ENCODE assay signal across 9 mouse cellular contexts in genomic region chr2:102228331-102228730, GRCm38 (mm10).
"Had no signal": no experiment of that assay in that cellular context is flagged by ENCODE, and none has a peak within 500 bp of the region (broad histone marks: within the 10 kb centered on the region; RNA-seq: fewer than 3 reads in every experiment).

No protein-coding gene starts in this region.

- H3K4me3 ChIP-seq: kidney, embryonic 15.5 days; liver, embryonic 13.5 days; midbrain, embryonic 12.5 days; neural tube, embryonic 13.5 days had no signal

- H3K9me3 ChIP-seq: kidney, embryonic 15.5 days; liver, embryonic 13.5 days; midbrain, embryonic 12.5 days; neural tube, embryonic 13.5 days had no signal

- H3K27ac ChIP-seq: kidney, embryonic 15.5 days; liver, embryonic 13.5 days; midbrain, embryonic 12.5 days; neural tube, embryonic 13.5 days had no signal

- DNase-seq: kidney, postnatal 14 days; liver; liver, embryonic 13.5 days; liver, postnatal 0 days; right cerebral cortex, postnatal 14 days; thymus, postnatal 36 days had no signal

- H3K4me1 ChIP-seq: liver, embryonic 13.5 days had no signal

- H3K27me3 ChIP-seq: liver, embryonic 13.5 days; midbrain, embryonic 12.5 days; neural tube, embryonic 13.5 days had no signal

- H3K36me3 ChIP-seq: kidney, embryonic 15.5 days; liver, embryonic 13.5 days; midbrain, embryonic 12.5 days; neural tube, embryonic 13.5 days had no signal
